Mouse (Mus musculus): ENCODE data around the gene Fam71b.

DNA sequence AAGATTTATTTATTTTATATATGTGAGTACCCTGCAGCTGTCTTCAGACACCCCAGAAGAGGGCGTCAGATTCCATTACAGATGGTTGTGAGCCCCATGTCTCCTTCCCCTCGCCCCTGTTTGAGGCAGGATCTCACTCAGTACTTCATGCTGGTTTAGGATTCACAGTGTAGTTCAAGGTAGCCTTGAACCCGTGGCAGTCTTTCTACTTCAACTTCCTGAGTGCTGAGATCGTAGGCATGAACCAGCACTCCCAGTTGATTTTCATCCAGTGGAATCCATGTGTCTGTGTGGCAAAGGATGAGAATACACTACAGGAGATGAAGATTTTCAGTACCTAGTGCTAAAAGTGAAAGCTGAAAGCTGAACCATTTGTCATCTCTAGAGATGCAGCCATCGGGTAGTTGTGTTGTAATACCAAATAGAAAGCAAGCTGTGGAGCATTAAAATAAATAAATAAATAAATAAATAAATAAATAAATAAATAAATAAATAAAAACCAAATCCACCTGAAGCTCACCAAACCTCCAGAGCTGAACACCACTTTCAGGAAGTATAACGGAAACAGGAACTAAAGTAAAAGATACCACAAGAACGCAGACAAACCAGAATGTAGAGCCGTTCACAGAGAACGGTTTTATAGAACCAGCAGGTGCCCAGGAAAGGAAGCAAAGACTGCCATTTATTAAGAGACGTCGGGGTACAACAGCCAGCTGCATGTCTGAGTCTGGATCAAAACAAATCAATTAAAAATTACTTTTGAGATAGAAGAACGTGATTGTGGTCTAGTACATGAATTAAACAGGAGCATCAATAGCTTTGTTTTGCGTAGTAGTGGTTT lies 51.5 kb downstream of the Fam71b start:
- TF ChIP-seq CTCF (IDR thresholded peaks at IDR 0.05; ENCODE audit: extremely low read depth, insufficient read depth, low read length), result no peak
- TF ChIP-seq POLR2A (IDR thresholded peaks at IDR 0.05; ENCODE audit: extremely low read depth, insufficient read depth, low read length), result no peak

Measured in cortical plate, adult 2 months (tissue).